Mouse (Mus musculus) adrenal gland, postnatal 10 days (tissue): ENCODE measurements around the gene Nasp. TPM values are rescaled to one million over a fixed set of nuclear protein-coding genes. Genes with fewer than 3 reads are reported as not detected.
"Not testable (repeated sequence)": the region's sequence is repeated elsewhere in the genome, so short reads cannot be mapped to it uniquely, and the experiment has no call there.

Experiments
- DNase-seq: peaks from one replicate; pipeline ENCODE4 v3.0.0; 2021; ENCODE audit warnings: mixed read lengths
- long read RNA-seq, 2 experiments: library from polyadenylated mRNA; stranded (forward); transcript quantifications; one replicate each; pipeline ENCODE4 v2.0.0; 2021
- total RNA-seq, 2 experiments: library from RNA; stranded (reverse); gene quantifications; 2 replicates each; pipeline ENCODE4 v1.2.3; 2021

Gene Nasp
- 10 to 100 TPM; 46.4 to 48.1 TPM for total RNA-seq
- long read RNA-seq, experiment 1, transcript Nasp-202 (14 exons, 2,118 nt), result major isoform, 22 of 34 reads
- long read RNA-seq, experiment 1, partial matches to known transcripts, result 3 of 34 reads
- long read RNA-seq, experiment 1, other reads (novel, unspliced or antisense), result 8 of 34 reads
- long read RNA-seq, experiment 2, transcript Nasp-202 (14 exons, 2,118 nt), result major isoform, 11 of 13 reads
- long read RNA-seq, experiment 2, partial matches to known transcripts, result 1 of 13 reads
- long read RNA-seq, experiment 2, other reads (novel, unspliced or antisense), result 1 of 13 reads

DNA sequence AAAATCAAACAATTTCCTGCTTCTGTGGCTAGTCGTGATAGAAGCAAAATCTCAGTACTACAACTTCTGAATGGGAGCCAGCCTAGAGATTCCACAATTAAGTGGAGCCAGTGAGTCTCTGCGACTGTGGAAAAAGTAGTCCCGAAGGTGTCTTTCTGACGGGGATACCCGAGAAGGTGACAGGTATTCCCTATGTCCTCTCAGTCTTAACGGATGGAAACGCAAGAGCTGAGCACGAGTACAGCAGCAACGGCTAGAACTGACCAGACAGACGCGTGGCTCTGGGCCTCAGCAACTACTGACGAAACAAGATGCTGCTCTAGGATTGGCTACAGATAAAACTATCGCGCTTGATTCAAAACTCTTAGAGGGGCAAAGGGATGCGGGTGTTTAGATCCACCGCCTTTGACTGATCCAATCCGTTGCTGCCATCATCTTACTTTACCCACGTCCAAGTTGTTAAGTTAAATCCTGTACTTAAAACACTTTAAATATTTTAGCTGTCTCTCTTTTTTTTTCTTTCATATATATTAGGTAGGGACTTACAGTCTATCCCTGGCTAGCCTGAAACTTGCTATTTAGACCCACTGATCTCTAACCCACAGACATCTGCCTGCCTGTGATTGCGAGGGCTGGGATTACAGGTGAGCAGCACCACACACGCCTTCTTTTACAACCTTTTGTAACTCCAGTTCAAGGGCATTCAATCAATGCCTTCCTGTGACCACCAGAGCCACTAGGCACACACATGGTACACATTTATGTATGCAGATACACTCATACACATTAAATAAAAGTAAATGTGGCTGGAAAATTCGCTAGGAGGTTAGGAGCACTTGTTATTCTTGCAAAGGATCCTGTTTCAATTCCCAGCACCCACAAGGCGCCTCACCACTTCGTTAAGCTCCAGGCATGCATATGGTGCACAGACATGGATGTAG, at the start of gene Nasp:
Nasp (minus strand) TSS at position 220 of the 941 bp plus-strand sequence.
- DNase-seq, result peak; percentile 84

- no peak for DNase-seq
Measured at GRCm38 (mm10) chr4:116676027-116676426, 48.3 kb upstream of the Nasp start.

GRCm38 (mm10) chr4:116674761-116675160, 47.0 kb upstream of the Nasp start:
- DNase-seq, result not testable (repeated sequence)

DNA sequence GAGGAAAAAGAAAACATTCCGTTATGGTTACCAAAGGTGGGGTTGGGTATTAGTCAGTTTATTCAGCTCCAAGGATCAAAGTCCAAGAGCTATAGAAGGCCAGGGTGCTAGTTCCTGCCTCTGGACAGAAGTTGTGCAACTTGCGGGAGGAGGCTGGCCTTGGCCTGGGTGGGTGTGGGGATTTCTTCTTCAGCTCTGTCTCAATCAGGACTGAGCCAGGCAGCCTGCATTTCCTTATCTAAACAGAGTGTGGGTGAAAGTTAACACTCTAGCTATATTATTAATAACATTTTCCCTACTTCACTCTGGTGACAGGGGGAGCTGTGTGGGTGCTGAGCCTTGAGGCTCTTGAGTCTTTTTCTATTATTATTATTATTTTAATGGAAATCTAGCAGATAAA, 45.0 kb upstream of the Nasp start:
- DNase-seq, result peak; percentile 85

DNA sequence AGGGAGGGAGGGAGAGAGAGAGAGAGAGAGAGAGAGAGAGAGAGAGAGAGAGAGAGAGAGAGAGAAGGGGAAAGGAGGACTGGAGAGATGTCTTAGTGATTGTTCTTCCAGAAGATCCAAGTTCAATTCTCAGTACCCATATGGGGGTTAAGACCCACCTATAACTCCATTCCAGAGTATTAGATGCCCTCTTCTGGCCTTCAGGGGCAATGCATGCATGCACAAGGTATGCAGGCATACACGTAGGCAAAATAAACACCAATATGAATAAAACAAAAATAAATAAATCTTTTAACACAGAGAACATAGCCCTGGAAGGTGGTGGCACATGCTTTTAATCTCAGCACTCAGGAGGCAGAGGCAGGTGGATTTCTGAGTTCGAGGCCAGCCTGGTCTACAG, 41.5 kb upstream of the Nasp start:
- no peak for DNase-seq

DNA sequence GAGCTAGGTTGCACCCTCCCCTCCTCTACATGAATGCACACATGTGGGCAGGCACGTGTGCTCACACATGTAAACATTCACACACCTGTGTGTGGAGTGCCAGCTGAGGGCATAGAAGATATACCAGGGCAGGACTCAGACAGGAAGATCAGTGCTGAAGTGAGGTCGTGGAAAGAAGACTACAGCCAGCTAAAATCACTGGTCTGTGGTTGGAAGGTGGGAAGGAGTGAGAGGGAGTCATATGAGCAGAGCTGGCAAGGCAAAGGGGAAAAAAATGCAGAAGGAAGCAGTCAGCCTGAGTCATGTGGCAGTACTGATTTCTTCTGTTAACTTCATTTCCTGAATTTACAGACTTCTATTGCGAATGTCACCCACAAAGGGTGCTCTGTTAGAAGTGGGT, 40.4 kb upstream of the Nasp start:
- no peak for DNase-seq

DNA sequence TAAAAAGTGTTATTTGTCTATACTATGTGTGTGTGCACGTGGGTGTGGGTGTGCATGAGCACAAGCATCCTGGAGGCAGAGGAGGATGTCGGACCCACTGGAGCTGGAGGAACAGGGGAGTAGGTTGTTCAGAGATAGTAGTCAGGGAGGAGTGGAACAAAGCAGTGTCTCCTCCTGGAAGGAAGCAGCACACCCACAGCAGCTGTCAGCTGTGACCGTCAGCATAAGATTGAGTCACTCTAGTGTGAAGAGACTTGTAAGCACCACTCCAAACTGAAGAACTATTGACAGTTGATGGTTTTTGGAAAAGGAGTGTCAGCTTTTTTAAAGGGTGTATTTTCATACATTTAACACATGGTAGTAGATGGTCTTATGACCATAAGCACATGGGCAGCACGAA, 38.9 kb upstream of the Nasp start:
- no peak for DNase-seq

- no peak for DNase-seq
Measured at GRCm38 (mm10) chr4:116661998-116662397, 34.3 kb upstream of the Nasp start.

- DNase-seq, result no peak
Measured at GRCm38 (mm10) chr4:116660829-116661228, 33.1 kb upstream of the Nasp start.

DNA sequence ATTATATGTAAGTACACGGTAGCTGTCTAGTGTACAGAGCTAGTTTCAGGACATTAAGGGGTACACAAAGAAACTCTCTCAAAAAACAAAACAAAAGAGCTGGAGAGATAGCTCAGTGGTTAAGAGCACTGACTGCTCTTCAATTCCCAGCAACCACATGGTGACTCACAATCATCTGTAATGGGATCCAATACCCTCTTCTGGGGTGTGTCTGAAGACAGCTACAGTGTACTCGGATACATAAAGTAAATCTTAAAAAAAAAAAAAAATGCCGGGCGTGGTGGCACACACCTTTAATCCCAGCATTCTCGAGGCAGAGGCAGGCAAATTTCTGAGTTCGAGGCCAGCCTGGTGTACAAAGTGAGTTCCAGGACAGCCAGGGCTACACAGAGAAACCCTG, 32.2 kb upstream of the Nasp start:
- DNase-seq, result not testable (repeated sequence)

GRCm38 (mm10) chr4:116659474-116659873, 31.7 kb upstream of the Nasp start:
- peak; percentile 75 for DNase-seq

- DNase-seq, result no peak
Measured at GRCm38 (mm10) chr4:116657971-116658370, 30.2 kb upstream of the Nasp start.

- DNase-seq, result no peak
Measured at GRCm38 (mm10) chr4:116655658-116656057, 27.9 kb upstream of the Nasp start.

GRCm38 (mm10) chr4:116655100-116655499, 27.4 kb upstream of the Nasp start:
- DNase-seq, result no peak

- DNase-seq, result peak; percentile 86
Measured at GRCm38 (mm10) chr4:116653228-116653627, 25.5 kb upstream of the Nasp start.

GRCm38 (mm10) chr4:116651797-116652135, 24.0 kb upstream of the Nasp start:
- DNase-seq, result no peak

GRCm38 (mm10) chr4:116650924-116651796, 23.4 kb upstream of the Nasp start, which contains the start of gene Akr1a1:
Gene Akr1a1, minus strand, starts transcription at chr4:116651680.
- peak; percentile 95 for DNase-seq

- no peak for DNase-seq
Measured at GRCm38 (mm10) chr4:116650365-116650764, 22.6 kb upstream of the Nasp start.

DNA sequence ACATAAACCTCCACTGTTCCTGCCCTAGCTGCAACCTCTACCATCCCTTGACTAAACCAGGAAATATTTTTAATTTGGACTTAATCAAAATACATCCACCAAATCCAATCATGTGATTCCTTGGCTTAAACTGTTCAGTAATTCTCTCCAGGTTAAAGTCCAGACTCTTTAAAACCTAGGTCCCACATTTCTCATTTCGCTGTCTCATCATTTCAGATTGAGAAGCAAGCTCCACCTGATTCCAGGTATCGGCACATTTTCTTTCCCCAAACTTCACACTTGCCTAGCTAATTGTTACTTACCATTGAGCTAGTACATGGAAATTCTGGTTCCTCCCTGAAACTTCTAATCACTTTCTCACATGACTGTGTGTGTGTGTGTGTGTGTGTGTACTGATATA, 21.7 kb upstream of the Nasp start:
- no peak for DNase-seq

GRCm38 (mm10) chr4:116645624-116646023, 17.9 kb upstream of the Nasp start:
- peak; percentile 47 for DNase-seq

DNA sequence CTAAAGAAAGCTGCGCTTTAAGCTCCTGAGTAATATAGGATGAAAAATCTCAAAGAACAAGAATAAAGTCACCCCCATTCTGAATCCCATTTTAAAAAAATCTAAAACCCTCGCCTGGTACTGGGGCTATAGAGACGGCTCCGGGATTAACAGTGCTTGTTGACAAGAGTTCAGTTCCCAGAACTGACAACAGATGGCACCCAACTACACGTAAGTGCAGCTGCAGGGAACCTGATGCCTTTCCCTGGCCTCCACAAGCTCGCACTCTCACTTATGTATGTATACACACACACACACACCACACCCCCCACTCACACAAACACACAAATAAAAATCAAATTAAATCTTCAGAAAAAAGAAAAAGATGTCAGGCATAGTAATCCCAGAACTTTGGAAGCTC, 16.6 kb upstream of the Nasp start:
- DNase-seq, result peak; percentile 51

DNA sequence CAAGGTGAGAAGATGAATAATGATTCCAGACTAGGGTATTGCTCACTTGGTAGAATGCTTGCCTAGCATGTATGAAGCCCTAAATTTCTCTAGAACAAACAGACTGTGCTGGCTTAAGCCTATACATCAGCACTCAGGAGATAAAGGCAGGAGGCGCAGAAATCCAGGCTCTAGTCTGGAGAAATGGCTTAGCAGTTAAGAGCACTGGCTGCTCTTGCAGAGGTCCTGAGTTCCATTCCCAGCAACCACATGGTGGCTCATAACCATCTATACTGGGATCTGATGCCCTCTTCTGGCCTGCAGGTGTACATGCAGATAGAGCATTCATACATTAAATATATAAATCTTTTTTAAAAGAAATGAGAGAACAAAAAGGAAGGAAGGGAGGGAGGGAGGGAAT, 14.3 kb upstream of the Nasp start:
- no peak for DNase-seq
